Mouse (Mus musculus): ENCODE results near the gene Slc9a9. TPM values are rescaled to one million over a fixed set of nuclear protein-coding genes. Genes with fewer than 3 reads are reported as not detected.

The Slc9a9 gene
- polyA plus RNA-seq, 1 experiment from 2014 or later = 2.6 TPM

GRCm38 (mm10) chr9:95042420-95042819 lies 372.7 kb downstream of the Slc9a9 start:
- Histone ChIP-seq H3K4me1 (no peaks in the 10 kb centered on the region), H3K36me3 (replicated peaks) (no peaks in the 10 kb centered on the region), H3K27ac (replicated peaks) (no peak overlapping the region), H3K9me3 (no peaks in the 10 kb centered on the region), H3K27me3 (replicated peaks; ENCODE audit: low read depth, poor library complexity, severe bottlenecking) (no peaks in the 10 kb centered on the region), H3K4me3 (no peak overlapping the region)
- DNase-seq (ENCODE audit: low spot score) = no peak
- 49% methylated on average over 1 of the region's 1 CpGs for WGBS

DNA sequence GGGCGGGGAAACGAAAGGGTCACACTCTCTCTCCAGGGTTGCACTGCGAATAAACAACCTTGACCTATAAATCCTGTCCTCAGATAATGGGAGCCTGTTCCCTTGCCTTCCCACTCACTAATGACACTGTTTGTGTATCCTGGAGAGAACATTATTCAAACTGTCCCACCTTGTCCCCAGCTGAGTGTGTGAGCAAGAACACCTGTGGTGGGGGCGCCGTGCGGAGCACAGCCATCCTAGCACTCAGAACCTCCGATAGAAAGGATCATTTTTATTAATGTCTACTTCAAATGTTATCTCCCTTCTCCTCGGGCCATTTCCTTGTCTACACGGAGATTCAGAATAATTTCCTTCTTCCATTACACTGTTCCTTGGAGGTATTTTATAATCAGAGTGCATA lies 382.5 kb downstream of the Slc9a9 start:
- Histone ChIP-seq H3K9me3 (no peaks in the 10 kb centered on the region), H3K4me1 (0 out of 2 replicates have a peak, but pooled peaks cover 3% of the 10 kb centered on the region), H3K27ac (replicated peaks) (no peak overlapping the region), H3K36me3 (replicated peaks) (no peaks in the 10 kb centered on the region), H3K4me3 (no peak overlapping the region), H3K27me3 (replicated peaks; ENCODE audit: low read depth, poor library complexity, severe bottlenecking) (no peaks in the 10 kb centered on the region)
- no peak for DNase-seq (ENCODE audit: low spot score)
- WGBS = 87% methylated on average over 9 of the region's 9 CpGs

DNA sequence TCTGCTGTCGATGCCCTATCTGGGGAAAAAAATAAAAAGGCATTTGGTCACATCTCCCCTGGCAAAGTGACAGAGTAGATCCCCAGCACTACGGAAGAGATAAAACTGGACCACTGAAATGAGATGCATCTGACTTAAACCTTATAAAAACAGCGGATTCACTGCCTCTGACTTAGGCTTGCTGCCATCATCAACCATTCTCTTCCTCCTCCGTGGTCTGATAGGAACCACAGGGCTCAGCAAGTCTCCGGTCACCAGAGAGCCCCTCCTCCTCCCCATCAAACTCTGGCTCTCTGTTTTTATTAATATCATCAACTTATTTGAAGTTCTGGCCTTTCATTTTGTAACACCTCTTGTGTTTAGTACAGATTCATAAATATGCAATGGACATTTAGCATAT lies 383.5 kb downstream of the Slc9a9 start:
- DNase-seq (ENCODE audit: low spot score) = no peak
- whole genome bisulfite sequencing = 78% methylated on average over 5 of the region's 5 CpGs

DNA sequence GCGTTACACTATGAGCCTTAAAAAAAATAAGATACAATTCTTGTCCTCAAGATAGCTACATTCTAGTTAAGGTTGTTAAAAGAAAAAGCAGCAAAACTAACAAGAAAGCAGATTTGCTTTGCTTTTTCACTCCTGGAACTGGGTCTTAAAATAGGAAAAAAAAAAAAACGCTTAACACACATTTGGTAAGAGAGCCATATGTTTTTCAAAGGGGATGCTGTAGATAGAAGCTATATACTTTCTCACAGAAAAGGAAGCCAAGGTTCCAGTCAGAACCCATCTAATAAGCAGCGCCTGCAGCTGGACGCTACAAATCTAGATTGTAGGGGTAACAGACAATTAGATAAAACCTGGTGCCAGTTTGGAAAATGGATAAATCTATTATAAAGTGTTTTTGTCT lies 386.1 kb downstream of the Slc9a9 start:
- Histone ChIP-seq H3K4me3 (no peak overlapping the region), H3K27me3 (replicated peaks; ENCODE audit: low read depth, poor library complexity, severe bottlenecking) (no peaks in the 10 kb centered on the region), H3K27ac (replicated peaks) (no peak overlapping the region), H3K36me3 (replicated peaks) (no peaks in the 10 kb centered on the region), H3K4me1 (no peaks in the 10 kb centered on the region), H3K9me3 (no peaks in the 10 kb centered on the region)
- 91% methylated on average over 4 of the region's 4 CpGs for WGBS
- DNase-seq (ENCODE audit: low spot score) = no peak

More for the DNA sequence above, 383.5 kb downstream of the Slc9a9 start:
- 0 out of 2 replicates have a peak, but pooled peaks cover 3% of the 10 kb centered on the region for H3K4me1 ChIP-seq
- no peak overlapping the region for H3K27ac ChIP-seq (replicated peaks)
- H3K9me3 ChIP-seq = no peaks in the 10 kb centered on the region
- no peaks in the 10 kb centered on the region for H3K36me3 ChIP-seq (replicated peaks)
- H3K4me3 ChIP-seq = no peak overlapping the region
- H3K27me3 ChIP-seq (replicated peaks; ENCODE audit: low read depth, poor library complexity, severe bottlenecking) = no peaks in the 10 kb centered on the region

- Histone ChIP-seq H3K27me3 (replicated peaks; ENCODE audit: low read depth, poor library complexity, severe bottlenecking) (no peaks in the 10 kb centered on the region), H3K27ac (replicated peaks) (no peak overlapping the region), H3K4me1 (no peaks in the 10 kb centered on the region), H3K36me3 (replicated peaks) (no peaks in the 10 kb centered on the region), H3K4me3 (no peak overlapping the region), H3K9me3 (no peaks in the 10 kb centered on the region)
- WGBS = 91% methylated on average over 4 of the region's 4 CpGs
- DNase-seq (ENCODE audit: low spot score) = no peak
These were observed 391.0 kb downstream of the Slc9a9 start for GRCm38 (mm10) chr9:95060702-95061101.

- no peak for DNase-seq (ENCODE audit: low spot score)
- H3K27me3 ChIP-seq (replicated peaks; ENCODE audit: low read depth, poor library complexity, severe bottlenecking) = no peaks in the 10 kb centered on the region
- no peak overlapping the region for H3K27ac ChIP-seq (replicated peaks)
- H3K4me1 ChIP-seq = peaks cover 5% of the 10 kb centered on the region
- no peaks in the 10 kb centered on the region for H3K9me3 ChIP-seq
- no peaks in the 10 kb centered on the region for H3K36me3 ChIP-seq (replicated peaks)
- H3K4me3 ChIP-seq = no peak overlapping the region
- 78% methylated on average over 3 of the region's 3 CpGs for WGBS
These were observed 397.3 kb downstream of the Slc9a9 start for GRCm38 (mm10) chr9:95067037-95067436.

DNA sequence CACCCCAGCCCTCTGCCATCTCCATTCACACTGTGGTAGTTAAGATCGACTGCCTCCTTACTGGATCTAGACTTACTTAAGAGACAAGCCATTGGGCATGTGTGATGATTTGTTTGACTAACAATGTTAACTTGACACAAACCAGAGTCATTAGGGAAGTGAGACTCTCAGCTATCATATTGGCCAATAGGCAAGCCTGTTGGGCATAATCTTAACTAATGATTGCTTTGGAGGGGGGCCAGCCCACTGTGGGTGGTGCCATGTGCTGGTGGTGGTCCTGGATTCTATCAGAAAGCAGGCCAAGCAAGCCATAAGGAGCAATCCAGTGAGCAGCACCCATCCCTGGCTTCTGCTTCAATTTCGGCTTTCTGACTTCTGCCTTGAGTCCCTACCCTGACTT lies 398.8 kb downstream of the Slc9a9 start:
- Histone ChIP-seq H3K4me3 (no peak overlapping the region), H3K9me3 (no peaks in the 10 kb centered on the region), H3K27ac (replicated peaks) (no peak overlapping the region), H3K4me1 (peaks cover 19% of the 10 kb centered on the region), H3K27me3 (replicated peaks; ENCODE audit: low read depth, poor library complexity, severe bottlenecking) (no peaks in the 10 kb centered on the region), H3K36me3 (replicated peaks) (no peaks in the 10 kb centered on the region)
- WGBS = 88% methylated on average over 2 of the region's 2 CpGs
- no peak for DNase-seq (ENCODE audit: low spot score)

DNA sequence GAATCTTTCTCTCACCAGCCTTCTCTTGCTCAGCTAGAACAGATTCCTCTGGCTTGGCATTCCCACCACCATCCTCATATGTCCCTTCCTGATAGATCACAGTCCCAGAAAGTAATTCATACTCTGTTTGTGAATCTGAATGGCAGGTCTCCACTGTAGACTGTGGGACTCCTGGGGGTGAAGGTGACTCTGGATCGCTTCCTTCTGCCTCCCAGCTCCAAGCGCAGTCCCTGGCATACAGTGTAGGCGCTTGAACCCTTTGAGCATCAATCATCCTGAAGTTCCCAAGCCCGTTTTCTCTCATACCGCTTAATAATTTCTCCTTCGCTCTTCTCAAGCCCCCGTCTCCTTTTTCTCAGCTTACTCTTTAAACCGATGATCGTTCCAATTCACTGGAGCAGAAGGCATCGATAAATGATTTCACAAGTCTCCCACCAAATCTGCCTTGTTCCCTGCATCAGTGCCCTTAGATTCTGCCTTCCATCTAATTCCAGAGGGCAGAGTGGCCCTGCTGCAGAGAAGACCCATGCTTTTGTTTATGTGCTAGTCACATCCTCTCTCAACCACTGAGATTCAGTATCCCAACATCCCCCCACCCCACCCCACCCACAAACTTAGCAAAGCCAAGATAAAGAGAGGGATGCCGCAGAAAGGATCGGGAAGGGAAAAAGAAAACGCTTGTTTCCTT lies 401.3 kb downstream of the Slc9a9 start:
- H3K27ac ChIP-seq (replicated peaks) = no peak overlapping the region; the same call in 1 of the 2 replicates
- 82% methylated on average over 13 of the region's 13 CpGs for WGBS

DNA sequence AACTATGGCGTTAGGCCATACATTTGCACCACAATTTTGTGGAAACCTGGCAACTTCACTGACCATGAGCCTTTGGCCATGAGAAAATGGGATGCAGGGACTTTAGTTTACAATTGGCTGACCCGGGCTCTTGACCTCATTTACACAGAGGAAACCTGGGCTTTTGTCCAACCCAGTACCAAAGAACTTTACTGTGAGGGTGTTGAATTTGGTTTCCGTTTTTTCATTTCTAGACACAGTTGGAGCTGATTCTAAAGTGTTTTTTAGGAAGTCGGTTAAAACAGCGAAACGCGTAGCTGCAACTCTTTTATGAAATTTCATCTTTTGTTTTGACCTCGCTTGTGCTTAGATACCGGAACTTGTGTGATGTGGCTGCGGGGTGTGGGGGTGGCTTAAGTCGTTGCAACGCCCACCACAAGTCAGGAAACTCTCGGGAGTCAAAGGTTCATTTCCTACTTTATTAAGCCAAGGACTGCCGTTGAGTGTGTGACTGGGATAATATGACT lies 402.8 kb downstream of the Slc9a9 start:
- H3K27ac ChIP-seq (replicated peaks) = no peak overlapping the region
- H3K4me3 ChIP-seq = no peak overlapping the region
- DNase-seq (ENCODE audit: low spot score) = no peak
- 77% methylated on average over 14 of the region's 14 CpGs for whole genome bisulfite sequencing
- H3K36me3 ChIP-seq (replicated peaks) = no peaks in the 10 kb centered on the region
- H3K4me1 ChIP-seq = peaks cover 37% of the 10 kb centered on the region
- H3K27me3 ChIP-seq (replicated peaks; ENCODE audit: low read depth, poor library complexity, severe bottlenecking) = no peaks in the 10 kb centered on the region
- no peaks in the 10 kb centered on the region for H3K9me3 ChIP-seq

More for the DNA sequence above, 401.3 kb downstream of the Slc9a9 start:
- Histone ChIP-seq H3K27me3 (replicated peaks; ENCODE audit: low read depth, poor library complexity, severe bottlenecking) (no peaks in the 10 kb centered on the region), H3K4me1 (peaks cover 28% of the 10 kb centered on the region), H3K9me3 (no peaks in the 10 kb centered on the region), H3K4me3 (no peak overlapping the region), H3K36me3 (replicated peaks) (no peaks in the 10 kb centered on the region)
- DNase-seq (ENCODE audit: low spot score) = no peak

GRCm38 (mm10) chr9:95073691-95074090 lies 404.0 kb downstream of the Slc9a9 start:
- WGBS = 22% methylated on average over 8 of the region's 8 CpGs
- Histone ChIP-seq H3K9me3 (no peaks in the 10 kb centered on the region), H3K27me3 (replicated peaks; ENCODE audit: low read depth, poor library complexity, severe bottlenecking) (no peaks in the 10 kb centered on the region), H3K4me1 (peaks cover 48% of the 10 kb centered on the region), H3K4me3 (no peak overlapping the region), H3K27ac (replicated peaks) (0 out of 2 replicates have a peak overlapping the region, but pooled peaks have one; percentile 30), H3K36me3 (replicated peaks) (no peaks in the 10 kb centered on the region)
- no peak for DNase-seq (ENCODE audit: low spot score)

DNA sequence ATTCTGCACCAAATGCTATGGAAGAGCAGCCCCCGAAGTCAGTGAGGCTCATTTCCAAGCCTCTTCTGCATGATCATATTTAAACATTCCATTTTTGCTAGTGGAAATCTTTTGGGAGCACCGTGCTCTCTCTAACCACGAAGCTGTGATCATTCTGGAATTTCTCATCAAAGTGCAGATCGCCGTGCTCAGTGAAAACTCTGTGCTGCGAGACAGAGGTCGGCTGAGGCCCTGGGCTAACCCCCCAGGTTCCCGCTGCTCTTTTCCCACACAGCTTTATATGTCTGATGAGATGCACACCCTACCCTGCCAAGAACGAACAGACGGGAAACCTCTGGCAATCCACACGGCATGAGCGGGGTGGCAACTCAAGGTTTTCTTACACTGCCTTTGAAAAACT lies 406.1 kb downstream of the Slc9a9 start:
- no peaks in the 10 kb centered on the region for H3K9me3 ChIP-seq
- H3K4me1 ChIP-seq = peaks cover 54% of the 10 kb centered on the region
- no peak for DNase-seq (ENCODE audit: low spot score)
- H3K27me3 ChIP-seq (replicated peaks; ENCODE audit: low read depth, poor library complexity, severe bottlenecking) = no peaks in the 10 kb centered on the region
- no peak overlapping the region for H3K27ac ChIP-seq (replicated peaks)
- WGBS = 83% methylated on average over 12 of the region's 12 CpGs
- H3K4me3 ChIP-seq = no peak overlapping the region
- no peaks in the 10 kb centered on the region for H3K36me3 ChIP-seq (replicated peaks)

DNA sequence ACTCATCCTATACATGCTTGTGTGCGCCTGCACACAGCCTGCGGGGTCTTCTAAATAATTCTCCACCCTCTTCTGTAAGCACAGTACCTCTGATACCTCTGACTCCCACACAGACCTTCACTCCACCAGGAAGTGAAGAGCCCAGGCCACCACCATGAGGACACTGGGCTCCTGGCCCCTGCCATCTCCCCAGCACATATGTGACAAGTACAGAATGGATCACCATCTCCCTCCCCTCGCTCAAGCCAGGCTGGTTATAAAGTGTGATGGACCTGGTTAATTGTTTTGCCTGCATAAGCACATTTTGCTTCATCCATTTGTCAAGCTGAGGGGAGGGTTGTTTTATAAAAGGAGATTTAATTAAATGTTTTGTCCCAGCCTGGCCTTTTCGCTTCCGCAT lies 408.2 kb downstream of the Slc9a9 start:
- WGBS = 84% methylated on average over 5 of the region's 5 CpGs
- H3K27me3 ChIP-seq (replicated peaks; ENCODE audit: low read depth, poor library complexity, severe bottlenecking) = no peaks in the 10 kb centered on the region

DNA sequence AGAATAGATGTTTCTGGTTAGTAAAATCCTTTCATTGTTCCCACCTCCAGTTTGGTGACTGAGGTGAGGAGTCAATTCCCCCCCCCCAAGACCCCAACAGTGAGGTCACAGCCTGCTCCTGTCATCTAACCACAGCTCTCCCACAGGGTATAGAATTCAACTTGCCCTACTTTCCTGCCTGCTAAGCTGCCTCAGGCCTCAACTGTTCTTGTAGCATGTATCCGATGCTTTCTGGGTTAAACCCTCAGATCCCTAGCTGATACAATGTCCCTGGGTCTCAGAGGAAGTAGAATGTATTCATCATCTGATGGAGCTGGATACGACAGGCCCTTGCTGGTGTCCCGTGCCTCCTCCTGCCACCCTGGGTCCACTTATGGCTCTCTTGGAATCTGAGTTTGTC lies 408.9 kb downstream of the Slc9a9 start:
- H3K27me3 ChIP-seq (replicated peaks; ENCODE audit: low read depth, poor library complexity, severe bottlenecking) = no peaks in the 10 kb centered on the region
- WGBS = 58% methylated on average over 3 of the region's 3 CpGs
- no peaks in the 10 kb centered on the region for H3K36me3 ChIP-seq (replicated peaks)

More for the DNA sequence above, 408.2 kb downstream of the Slc9a9 start:
- Histone ChIP-seq H3K27ac (replicated peaks) (no peak overlapping the region; the same call in 1 of the 2 replicates), H3K9me3 (no peaks in the 10 kb centered on the region), H3K4me3 (no peak overlapping the region), H3K4me1 (peaks cover 41% of the 10 kb centered on the region), H3K36me3 (replicated peaks) (no peaks in the 10 kb centered on the region)
- DNase-seq (ENCODE audit: low spot score) = no peak

More for the DNA sequence above, 408.9 kb downstream of the Slc9a9 start:
- H3K9me3 ChIP-seq = no peaks in the 10 kb centered on the region
- H3K27ac ChIP-seq (replicated peaks) = no peak overlapping the region
- H3K4me3 ChIP-seq = no peak overlapping the region
- DNase-seq (ENCODE audit: low spot score) = no peak
- H3K4me1 ChIP-seq = peaks cover 34% of the 10 kb centered on the region

All from embryonic facial prominence, embryonic 10.5 days (tissue).